8 mouse cellular contexts compared by ENCODE assay signal in genomic region chr6:149374986-149375457, GRCm38 (mm10). TPM values are rescaled to one million over a fixed set of nuclear protein-coding genes. Genes with fewer than 3 reads are reported as not detected.
DNase-seq lines count a peak whose midpoint lies in the region; ATAC-seq lines count a peak whose summit lies in the region.

No protein-coding gene starts in this region.

- no peaks in the 10 kb centered on the region for H3K4me1 ChIP-seq in hindbrain, embryonic 10.5 days (replicated peaks)
- no peaks in the 10 kb centered on the region for H3K4me1 ChIP-seq in hindbrain, embryonic 13.5 days (replicated peaks)

- WGBS in hindbrain, embryonic 10.5 days, result 74% methylated on average over 2 of the region's 2 CpGs
- WGBS in hindbrain, embryonic 13.5 days, result 66% methylated on average over 2 of the region's 2 CpGs

- H3K36me3 ChIP-seq in hindbrain, embryonic 10.5 days, result no peaks in the 10 kb centered on the region
- H3K36me3 ChIP-seq in hindbrain, embryonic 13.5 days, result no peaks in the 10 kb centered on the region

- H3K27ac ChIP-seq in hindbrain, embryonic 10.5 days, result no peak overlapping the region
- H3K27ac ChIP-seq in hindbrain, embryonic 13.5 days, result no peak overlapping the region

- no peak overlapping the region for H3K9ac ChIP-seq in hindbrain, embryonic 13.5 days

- H3K27me3 ChIP-seq in hindbrain, embryonic 10.5 days (ENCODE audit: insufficient read depth, poor library complexity, severe bottlenecking), result no peaks in the 10 kb centered on the region
- H3K27me3 ChIP-seq in hindbrain, embryonic 13.5 days, result no peaks in the 10 kb centered on the region

- H3K4me3 ChIP-seq in hindbrain, embryonic 10.5 days, result no peak overlapping the region
- H3K4me3 ChIP-seq in hindbrain, embryonic 13.5 days, result no peak overlapping the region

- no peak for ATAC-seq in hindbrain, embryonic 13.5 days (ENCODE audit: low FRiP score)
- ATAC-seq in erythroid progenitor cell, adult 5-6 weeks (replicated peaks; ENCODE audit: low FRiP score, poor library complexity, severe bottlenecking), result peak; percentile 88

- H3K4me2 ChIP-seq in hindbrain, embryonic 13.5 days, result no peak overlapping the region

- intact Hi-C loops in heart, postnatal 25 days (cut with DNase I), result loop anchor here (1.0 to 5.0 kb wide), 4 partner anchors 243 to 318 kb away; no protein-coding TSS in a partner anchor

- H3K9me3 ChIP-seq in hindbrain, embryonic 10.5 days, result no peaks in the 10 kb centered on the region
- no peaks in the 10 kb centered on the region for H3K9me3 ChIP-seq in hindbrain, embryonic 13.5 days

- DNase-seq in hindbrain, embryonic 10.5 days (ENCODE audit: low spot score), result peak; percentile 56
- peak; percentile 84 for DNase-seq in brain, adult 2 months (ENCODE audit: low read depth, low spot score)
- peak; percentile 27 for DNase-seq in heart, postnatal 25 days (ENCODE audit: low spot score)
- peak; percentile 54 for DNase-seq in layer of hippocampus, adult 9-11 months
- DNase-seq in lung, postnatal 14 days, result peak; percentile 82
- peak; percentile 5 for DNase-seq in right cerebral cortex, postnatal 25 days

RNA-seq across cellular contexts. Expression of gene Bicd1, which starts 33.7 kb away (rescaled TPM):
- polyA plus RNA-seq in hindbrain, embryonic 10.5 days (2016; fragmentation: Nextera tagmentation; extraction: Ambion mirVana), result 13.1 and 13.9 TPM in 2 replicates
- polyA plus RNA-seq in hindbrain, embryonic 13.5 days (2015; fragmentation: Nextera tagmentation; extraction: Ambion mirVana), result 41.0 and 44.5 TPM in 2 replicates
- 0.36 and 0.42 TPM in 2 replicates for total RNA-seq in erythroid progenitor cell, adult 5-6 weeks (2015; ENCODE audit: low replicate concordance)
- total RNA-seq in erythroid progenitor cell, adult 5-6 weeks (2017; ENCODE audit: low replicate concordance), result 0.51 and 13.1 TPM in 2 replicates
- total RNA-seq in heart, postnatal 25 days (2021), result 1 to 10 TPM; 5.0 to 5.2 TPM

Comparison
In these comparisons a context has a peak if more than half of its experiments do, and no peak if none do; other contexts are left out.
1. DNase-seq: peak in every context shown above with its lines; median percentile 84 in brain, adult 2 months; 82 in lung, postnatal 14 days; 56 in hindbrain, embryonic 10.5 days; 54 in layer of hippocampus, adult 9-11 months; 27 in heart, postnatal 25 days; 5 in right cerebral cortex, postnatal 25 days.